Mouse (Mus musculus) MEL (cell line): ENCODE measurements around the gene Haghl. TPM values are rescaled to one million over a fixed set of nuclear protein-coding genes. Genes with fewer than 3 reads are reported as not detected.

Source experiments
- DNase-seq: peaks from one replicate; pipeline ENCODE4 v3.0.0; 2011; ENCODE audit warnings: low read depth, low spot score
- H3K27ac ChIP-seq: 2 replicates; pipeline ENCODE4 v1.5.1; 2012; ENCODE audit warnings: low read depth, mild to moderate bottlenecking, control low read depth, low read length, moderate library complexity; ENCODE audit not compliant: control insufficient read depth
- H3K27me3 ChIP-seq, 2 experiments: fragments of 150-350 bp in 1 of 2; sonication (generic) in 1 of 2; 2 replicates each; pipeline ENCODE4 v1.6.1; 2012; ENCODE audit warnings: low read length in 2 of 2, mild to moderate bottlenecking in 2 of 2, improper control_type of control experiment in 1 of 2, moderate library complexity in 1 of 2; ENCODE audit not compliant: insufficient read depth in 2 of 2, control insufficient read depth in 1 of 2
- H3K36me3 ChIP-seq, 2 experiments: 2 replicates each; pipeline ENCODE4 v1.6.1; 2012 to 2014; ENCODE audit warnings: low read length in 2 of 2, improper control_type of control experiment in 1 of 2, inconsistent platforms in 1 of 2, mild to moderate bottlenecking in 1 of 2; ENCODE audit not compliant: insufficient read depth in 2 of 2, control insufficient read depth in 1 of 2
- H3K4me1 ChIP-seq, 2 experiments: fragments of 150-350 bp in 1 of 2; sonication (generic) in 1 of 2; 2 replicates each; pipeline ENCODE4 v1.6.1; 2012; ENCODE audit warnings: low read length in 2 of 2, improper control_type of control experiment in 1 of 2, mild to moderate bottlenecking in 1 of 2; ENCODE audit not compliant: insufficient read depth in 2 of 2, control insufficient read depth in 1 of 2
- H3K4me3 ChIP-seq, 2 experiments: fragments of 150-350 bp in 1 of 2; sonication (generic) in 1 of 2; 2 replicates each; pipeline ENCODE4 v1.5.1; 2012; ENCODE audit warnings: low read depth in 2 of 2, low read length in 2 of 2, mild to moderate bottlenecking in 2 of 2, moderate library complexity in 2 of 2, control low read depth in 1 of 2, improper control_type of control experiment in 1 of 2; ENCODE audit not compliant: control insufficient read depth in 1 of 2, insufficient read depth in 1 of 2
- H3K79me2 ChIP-seq: 2 replicates; pipeline ENCODE4 v1.6.1; 2012; ENCODE audit warnings: mild to moderate bottlenecking, low read length, moderate library complexity; ENCODE audit not compliant: control insufficient read depth, poor library complexity, insufficient read depth
- H3K9ac ChIP-seq: 2 replicates; pipeline ENCODE4 v1.6.1; 2012; ENCODE audit warnings: low read depth, mild to moderate bottlenecking, control low read depth, low read length, moderate library complexity; ENCODE audit not compliant: control insufficient read depth, poor library complexity, severe bottlenecking
- H3K9me3 ChIP-seq: fragments of 150-350 bp; sonication (generic); replicated peaks from 2 replicates; pipeline ENCODE4 v1.6.1; 2012; ENCODE audit warnings: mild to moderate bottlenecking, low read length, improper control_type of control experiment, moderate library complexity; ENCODE audit not compliant: insufficient read depth
- CHD1 ChIP-seq: IDR thresholded peaks from 2 replicates; pipeline ENCODE4 v1.6.1; 2012; ENCODE audit warnings: low read depth, mild to moderate bottlenecking, inconsistent platforms, low read length, improper control_type of control experiment
- EP300 ChIP-seq, 2 experiments: IDR thresholded peaks; 2 replicates each; pipeline ENCODE4 v1.6.1; 2011; ENCODE audit warnings: improper control_type of control experiment in 2 of 2, low read length in 2 of 2, low read depth in 1 of 2, mild to moderate bottlenecking in 1 of 2
- HCFC1 ChIP-seq: IDR thresholded peaks from 2 replicates; pipeline ENCODE4 v1.6.1; 2012; ENCODE audit warnings: low read depth, mild to moderate bottlenecking, inconsistent platforms, low read length, improper control_type of control experiment, moderate library complexity
- JUND ChIP-seq: IDR thresholded peaks from 2 replicates; pipeline ENCODE4 v1.6.1; 2011; ENCODE audit warnings: low read depth, mild to moderate bottlenecking, improper control_type of control experiment, low read length
- MXI1 ChIP-seq: IDR thresholded peaks from 2 replicates; pipeline ENCODE4 v1.6.1; 2011; ENCODE audit warnings: mild to moderate bottlenecking, low read depth, low read length, improper control_type of control experiment
- NELFE ChIP-seq: IDR thresholded peaks from 2 replicates; pipeline ENCODE4 v1.6.1; 2011; ENCODE audit warnings: low read depth, low read length, improper control_type of control experiment
- POLR2A ChIP-seq, 2 experiments: IDR thresholded peaks; 2 replicates each; pipeline ENCODE4 v1.6.1; 2011 to 2012; ENCODE audit warnings: low read length in 2 of 2, mild to moderate bottlenecking in 2 of 2, control low read depth in 1 of 2, improper control_type of control experiment in 1 of 2, low read depth in 1 of 2, moderate library complexity in 1 of 2; ENCODE audit not compliant: control insufficient read depth in 1 of 2, insufficient read depth in 1 of 2, poor library complexity in 1 of 2
- POLR2AphosphoS2 ChIP-seq: IDR thresholded peaks from 2 replicates; pipeline ENCODE4 v1.6.1; 2011; ENCODE audit warnings: low read length, improper control_type of control experiment
- POLR2AphosphoS5 ChIP-seq: IDR thresholded peaks from 2 replicates; pipeline ENCODE4 v1.6.1; 2012; ENCODE audit warnings: low read depth, borderline replicate concordance, mild to moderate bottlenecking, inconsistent platforms, low read length, moderate library complexity, mixed read lengths
- RCOR1 ChIP-seq: IDR thresholded peaks from 2 replicates; pipeline ENCODE4 v1.6.1; 2012; ENCODE audit warnings: low read depth, mild to moderate bottlenecking, inconsistent platforms, low read length, improper control_type of control experiment
- SIN3A ChIP-seq: IDR thresholded peaks from 2 replicates; pipeline ENCODE4 v1.6.1; 2012; ENCODE audit warnings: low read length, improper control_type of control experiment, inconsistent platforms
- TAL1 ChIP-seq: IDR thresholded peaks from 2 replicates; pipeline ENCODE4 v1.6.1; 2012; ENCODE audit warnings: mild to moderate bottlenecking, inconsistent platforms, low read length, moderate library complexity, mixed read lengths
- TBP ChIP-seq: IDR thresholded peaks from 2 replicates; pipeline ENCODE4 v1.8.0; 2011; ENCODE audit warnings: low read depth, low read length, improper control_type of control experiment
- ZKSCAN1 ChIP-seq: IDR thresholded peaks from 2 replicates; pipeline ENCODE4 v1.6.1; 2012; ENCODE audit warnings: low read depth, mild to moderate bottlenecking, inconsistent platforms, low read length, improper control_type of control experiment, moderate library complexity
- ZMIZ1 ChIP-seq: IDR thresholded peaks from 2 replicates; pipeline ENCODE4 v1.6.1; 2012; ENCODE audit warnings: low read depth, mild to moderate bottlenecking, inconsistent platforms, low read length, improper control_type of control experiment, moderate library complexity
- polyA plus RNA-seq, 2 experiments: library from polyadenylated mRNA; stranded (reverse) in 1 of 2; unstranded in 1 of 2; fragments of >175 nt in 1 of 2; fragments of >200 nt in 1 of 2; gene quantifications; 2 replicates each; pipeline versions ENCODE4 v1.2.1 to v1.2.4; 2012; ENCODE audit warnings: low replicate concordance in 2 of 2, low read depth in 1 of 2; ENCODE audit not compliant: insufficient read length in 2 of 2, insufficient read depth in 1 of 2, missing spikeins in 1 of 2
- total RNA-seq: library from RNA; depleted of rRNA; stranded (reverse); fragments of 300-350 nt; gene quantifications from 2 replicates; pipeline ENCODE4 v1.2.3, GENCODE M21; 2012

The Haghl gene
- total and polyA plus RNA-seq, 3 experiments: 10.7 to 13.2 TPM; not detected in 1

DNA sequence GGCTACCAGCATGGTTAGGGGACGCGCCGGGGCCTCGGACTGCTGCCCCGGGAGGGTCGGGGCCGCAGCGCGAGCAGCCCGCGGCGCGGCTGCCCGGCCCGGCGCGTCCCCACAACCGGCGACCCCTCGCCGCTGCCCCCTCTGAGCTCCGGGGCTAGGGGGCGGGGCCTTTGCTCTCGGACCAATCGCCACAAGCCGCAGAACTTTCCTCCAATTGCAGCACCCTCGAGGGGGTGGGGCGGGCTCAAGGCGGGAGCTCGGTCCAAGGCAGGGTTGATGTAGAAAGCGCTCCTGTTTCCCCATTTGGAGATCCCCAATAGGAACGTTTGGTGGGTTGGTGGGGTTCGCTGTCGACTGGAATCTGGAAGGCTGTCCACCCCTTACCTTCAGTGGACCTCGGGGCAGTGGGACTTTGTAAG, 11.5 kb upstream of the Haghl start, which contains the start of gene Metrn:
Gene Metrn (minus strand): TSS at position 186 of the 419 bp plus-strand sequence.
- peak within 1 kb of the TSS; percentile 64 for H3K27ac ChIP-seq
- peaks cover 0 to 4% of the 10 kb centered on the region in 2 experiments; a peak in 1 of 4 replicates for H3K36me3 ChIP-seq

DNA sequence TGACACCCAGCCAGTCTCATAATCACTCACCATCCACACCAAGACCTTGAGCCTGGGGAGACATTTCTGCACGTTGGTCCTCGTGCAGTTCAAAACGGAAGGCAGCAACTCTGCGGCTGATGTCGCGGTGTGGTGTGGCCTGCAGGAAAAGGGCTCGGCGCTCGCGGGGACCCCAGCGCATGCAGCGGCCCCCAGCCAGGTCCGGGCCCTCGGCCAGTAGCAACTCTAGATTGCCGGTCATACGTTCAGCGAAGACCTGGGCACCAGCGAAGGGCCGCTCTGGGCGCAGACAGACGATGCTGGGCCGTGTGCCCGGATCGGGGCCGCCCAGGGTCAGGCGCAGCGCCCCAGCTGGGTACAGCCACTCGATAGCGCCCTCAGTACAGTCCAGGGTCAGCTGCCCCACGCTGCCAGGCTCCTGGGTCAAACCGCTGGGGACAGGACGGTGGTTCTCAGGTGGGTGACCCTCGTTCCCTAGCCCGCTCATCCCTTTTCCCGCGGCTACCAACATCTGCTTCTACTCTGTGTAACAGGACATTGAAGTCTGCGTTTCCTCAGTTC, 10.8 kb upstream of the Haghl start:
- H3K79me2 ChIP-seq: peaks cover 19% of the 10 kb centered on the region
- 0 out of 4 replicates have a peak, but pooled peaks of 1 of the 2 experiments have one; percentile 1 for TF ChIP-seq POLR2A (IDR thresholded peaks at IDR 0.05; ENCODE audit: control insufficient read depth in 1 of 2, insufficient read depth in 1 of 2, low read depth in 1 of 2, low read length in 2 of 2, poor library complexity in 1 of 2)
- TF ChIP-seq RCOR1: no peak
- H3K27me3 ChIP-seq: no peaks in the 10 kb centered on the region
- H3K36me3 ChIP-seq: peaks cover 0 to 4% of the 10 kb centered on the region in 2 experiments; a peak in 1 of 4 replicates
- peak overlapping the region; percentile 69 to 95 for H3K4me3 ChIP-seq
- H3K27ac ChIP-seq: no peak overlapping the region
- no peaks in the 10 kb centered on the region for H3K9me3 ChIP-seq
- peak overlapping the region; percentile 73 for H3K9ac ChIP-seq
- peaks cover 0 to 24% of the 10 kb centered on the region in 2 experiments; a peak in 1 of 4 replicates for H3K4me1 ChIP-seq
- peak; percentile 40 for DNase-seq

More for the DNA sequence above, 11.5 kb upstream of the Haghl start, which contains the start of gene Metrn:
- H3K4me3 ChIP-seq: peak within 1 kb of the TSS; percentile 69 to 95
- TF ChIP-seq TAL1: no peak
- peak; percentile 71; the same call in 1 of the 2 replicates for TF ChIP-seq ZMIZ1
- TF ChIP-seq MXI1: peak; percentile 17; the same call in 1 of the 2 replicates
- TF ChIP-seq CHD1: no peak
- peak; percentile 82 to 92 for TF ChIP-seq POLR2A (IDR thresholded peaks at IDR 0.05; ENCODE audit: control insufficient read depth in 1 of 2, insufficient read depth in 1 of 2, low read depth in 1 of 2, low read length in 2 of 2, poor library complexity in 1 of 2)
- peak; percentile 64; the same call in 1 of the 2 replicates for TF ChIP-seq TBP
- TF ChIP-seq SIN3A: peak; percentile 12; the same call in 1 of the 2 replicates
- TF ChIP-seq HCFC1: peak; percentile 39; the same call in 1 of the 2 replicates
- no peak for TF ChIP-seq EP300 (IDR thresholded peaks at IDR 0.05; ENCODE audit: low read depth in 1 of 2, low read length in 2 of 2)
- no peak for TF ChIP-seq ZKSCAN1
- TF ChIP-seq JUND: no peak
- peak; percentile 56; the same call in 1 of the 2 replicates for TF ChIP-seq POLR2AphosphoS2
- peak; percentile 85 for TF ChIP-seq NELFE
- TF ChIP-seq POLR2AphosphoS5: peak; percentile 56; the same call in 1 of the 2 replicates
- peaks cover 17% of the 10 kb centered on the region for H3K79me2 ChIP-seq
- H3K4me1 ChIP-seq: peaks cover 0 to 24% of the 10 kb centered on the region in 2 experiments; a peak in 1 of 4 replicates
- no peaks in the 10 kb centered on the region for H3K9me3 ChIP-seq
- no peaks in the 10 kb centered on the region for H3K27me3 ChIP-seq
- peak; percentile 96 for DNase-seq
- peak within 1 kb of the TSS; percentile 73 for H3K9ac ChIP-seq
